Mouse (Mus musculus) limb, embryonic 14.5 days (tissue): Measurements from ENCODE around the gene Nmt1. TPM values are rescaled to one million over a fixed set of nuclear protein-coding genes. Genes with fewer than 3 reads are reported as not detected.
A peak's percentile ranks its signal among the peaks of the same experiment; 100 is the strongest.

Source experiments
- ATAC-seq: fragments of 200-750 bp; cut with Nextera tagmentation; 2 replicates; pipeline ENCODE4 v1.8.0; 2017; ENCODE audit warnings: low read depth, moderate number of reproducible peaks, moderate TSS enrichment; ENCODE audit not compliant: low FRiP score
- DNase-seq: peaks from one replicate; pipeline ENCODE4 v3.0.0-alpha.2; 2015; ENCODE audit warnings: low spot score
- H3K27ac ChIP-seq: fragments of 300-500 bp; sonication (generic); replicated peaks from 2 replicates; pipeline ENCODE4 v1.5.1; 2014; ENCODE audit warnings: low read depth, mild to moderate bottlenecking, low read length, moderate library complexity, mixed read lengths
- H3K27me3 ChIP-seq: fragments of 300-500 bp; sonication (generic); 2 replicates; pipeline ENCODE4 v1.6.1; 2014; ENCODE audit warnings: low read length, mixed read lengths; ENCODE audit not compliant: control insufficient read depth, insufficient read depth
- H3K36me3 ChIP-seq: fragments of 300-500 bp; sonication (generic); 2 replicates; pipeline ENCODE4 v1.6.1; 2014; ENCODE audit warnings: mild to moderate bottlenecking, low read length, moderate library complexity, mixed read lengths; ENCODE audit not compliant: control insufficient read depth, insufficient read depth
- H3K4me1 ChIP-seq: fragments of 300-500 bp; sonication (generic); 2 replicates; pipeline ENCODE4 v1.6.1; 2014; ENCODE audit warnings: antibody characterized with exemption, low read length, mixed read lengths; ENCODE audit not compliant: control insufficient read depth, insufficient read depth
- H3K4me2 ChIP-seq: fragments of 300-500 bp; sonication (generic); replicated peaks from 2 replicates; pipeline ENCODE4 v1.6.1; 2014; ENCODE audit warnings: low read depth, mild to moderate bottlenecking, low read length, moderate library complexity; ENCODE audit not compliant: severe bottlenecking
- H3K4me3 ChIP-seq: fragments of 300-500 bp; sonication (generic); replicated peaks from 2 replicates; pipeline ENCODE4 v1.5.1; 2014; ENCODE audit warnings: low read length
- H3K9ac ChIP-seq: fragments of 300-500 bp; sonication (generic); 2 replicates; pipeline ENCODE4 v1.6.1; 2014; ENCODE audit warnings: mild to moderate bottlenecking, low read depth, low read length, moderate library complexity; ENCODE audit not compliant: severe bottlenecking
- H3K9me3 ChIP-seq: fragments of 300-500 bp; sonication (generic); 2 replicates; pipeline ENCODE4 v1.6.1; 2016; ENCODE audit warnings: low read length; ENCODE audit not compliant: control insufficient read depth
- POLR2A ChIP-seq: fragments of 200-500 bp; IDR thresholded peaks from 2 replicates; pipeline ENCODE4 v1.8.0; 2012; ENCODE audit warnings: inconsistent platforms, mild to moderate bottlenecking, moderate library complexity, borderline replicate concordance; ENCODE audit not compliant: insufficient read depth, insufficient read length; ENCODE audit errors: extremely low read depth
- WGBS: fragments of 180-500 bp; shearing (Covaris S2); extraction: QIAGEN DNeasy Blood & Tissue Kit; methylation state at CpG from one replicate; pipeline ENCODE4 v1.1.7; 2014; 5-methylcytosine and 5-hydroxymethylcytosine counted together
- polyA plus RNA-seq, 2 experiments: library from polyadenylated mRNA; depleted of rRNA in 1 of 2; stranded (reverse) in 1 of 2; unstranded in 1 of 2; fragments of >200 nt; fragmentation: Nextera tagmentation in 1 of 2; extraction: Ambion mirVana in 1 of 2; gene quantifications; 2 replicates each; pipeline versions ENCODE4 v1.2.1 to v1.2.3; 2012 to 2014

Nmt1 gene
- polyA plus RNA-seq, 2 experiments: 45.9 to 50.2 TPM

DNA sequence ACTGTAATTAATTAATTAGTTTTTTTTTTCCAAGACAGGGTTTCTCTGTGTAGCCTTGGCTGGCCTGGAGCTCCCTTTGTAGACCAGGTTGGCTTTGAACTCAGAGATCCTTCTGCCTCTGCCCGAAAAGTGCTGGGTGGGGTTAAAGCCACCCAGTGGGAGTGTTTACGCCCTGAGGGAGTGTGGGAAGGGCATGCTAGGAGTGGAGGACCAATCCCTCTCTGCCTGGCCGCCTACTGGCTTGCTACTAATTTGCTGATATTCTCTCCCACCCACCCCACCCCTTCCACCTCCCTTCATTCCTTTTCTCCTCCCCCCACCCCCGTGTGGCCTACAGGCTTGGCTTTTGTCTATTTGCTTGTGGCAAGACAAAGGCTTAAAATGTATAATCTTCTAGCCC is 78.4 kb downstream of the Nmt1 start:
- TF ChIP-seq POLR2A: no peak
- DNase-seq (no peak), ATAC-seq (no peak)
- no peak overlapping the region for H3K4me2 ChIP-seq
- no peak overlapping the region for H3K4me3 ChIP-seq
- H3K27ac ChIP-seq: no peak overlapping the region
- no peaks in the 10 kb centered on the region for H3K36me3 ChIP-seq
- H3K27me3 ChIP-seq: no peaks in the 10 kb centered on the region; the same call in 1 of the 2 replicates
- 66% methylated on average over 4 of the region's 4 CpGs for WGBS
- H3K9ac ChIP-seq: no peak overlapping the region
- peaks cover 13% of the 10 kb centered on the region for H3K4me1 ChIP-seq
- H3K9me3 ChIP-seq: no peaks in the 10 kb centered on the region

DNA sequence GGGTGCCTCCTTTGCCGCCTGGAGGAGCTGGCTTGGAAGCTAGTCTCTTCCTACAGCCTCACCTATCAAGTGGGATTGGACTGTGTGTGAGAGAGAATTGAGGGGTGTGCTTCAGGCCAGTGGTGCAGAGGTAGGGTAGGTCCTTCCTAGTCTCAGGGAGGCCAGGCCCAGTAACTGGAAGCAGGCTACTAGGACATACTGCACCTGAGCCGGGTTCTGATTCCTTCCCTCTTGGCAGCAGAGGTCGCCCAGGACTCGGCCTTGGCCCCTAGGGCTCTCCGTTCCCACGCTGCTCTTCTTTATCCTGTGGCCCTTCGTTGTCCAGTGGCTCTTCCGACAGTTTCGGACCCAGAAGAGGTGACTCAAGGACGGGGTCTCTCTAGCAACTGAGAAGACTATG is 83.3 kb downstream of the Nmt1 start:
- Histone ChIP-seq H3K9me3 (no peaks in the 10 kb centered on the region), H3K36me3 (no peaks in the 10 kb centered on the region), H3K4me3 (peak overlapping the region; percentile 39), H3K9ac (peak overlapping the region; percentile 63; the same call in 1 of the 2 replicates), H3K27me3 (no peaks in the 10 kb centered on the region), H3K27ac (no peak overlapping the region), H3K4me1 (peaks cover 21% of the 10 kb centered on the region), H3K4me2 (peak overlapping the region; percentile 86)
- no peak for DNase-seq
- WGBS: 16% methylated on average over 10 of the region's 10 CpGs
- no peak for TF ChIP-seq POLR2A
- ATAC-seq: no peak

DNA sequence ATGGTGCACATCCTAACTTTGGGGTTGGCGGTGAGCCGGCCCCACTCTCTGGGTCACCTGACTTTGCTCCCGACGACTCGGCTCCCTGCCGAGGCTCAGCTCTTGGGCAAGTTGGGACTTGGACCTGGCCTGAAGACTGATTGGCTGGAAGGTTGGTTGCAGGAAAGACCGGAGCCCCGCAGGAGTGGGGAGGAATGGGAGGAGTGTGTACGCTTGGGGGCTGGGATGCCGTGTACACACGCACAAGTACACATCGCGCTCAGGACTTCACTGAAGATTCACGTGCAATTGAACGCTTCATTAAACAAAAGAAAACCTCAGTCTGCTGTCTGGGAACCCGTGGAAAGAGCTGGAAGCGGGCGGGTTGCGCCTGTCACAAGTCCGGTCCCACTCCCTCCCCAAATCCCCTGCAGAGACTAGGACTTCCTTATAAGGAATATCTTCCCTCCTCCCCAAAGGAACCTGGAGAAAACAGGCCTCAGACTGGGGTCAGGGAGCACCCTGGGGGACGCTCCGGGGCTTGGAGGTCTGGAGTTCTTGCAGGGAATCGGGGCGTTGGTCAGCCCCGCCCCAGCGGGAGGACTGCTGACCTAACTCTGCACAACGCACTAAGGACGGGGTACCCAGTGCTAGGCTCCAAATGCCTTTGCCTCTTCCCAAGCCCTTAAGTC is 84.0 kb downstream of the Nmt1 start:
- no peaks in the 10 kb centered on the region for H3K36me3 ChIP-seq
- WGBS: 1% methylated on average over 28 of the region's 28 CpGs
- TF ChIP-seq POLR2A: peak; percentile 19; the same call in 1 of the 2 replicates
- no peaks in the 10 kb centered on the region for H3K9me3 ChIP-seq
- peaks cover 21% of the 10 kb centered on the region for H3K4me1 ChIP-seq
- DNase-seq (peak; percentile 74), ATAC-seq (0 out of 2 replicates have a peak, but pooled peaks have one; percentile 10)
- H3K4me3 ChIP-seq: peak overlapping the region; percentile 39
- H3K27me3 ChIP-seq: no peaks in the 10 kb centered on the region
- peak overlapping the region; percentile 63 for H3K9ac ChIP-seq
- H3K4me2 ChIP-seq: peak overlapping the region; percentile 86
- peak overlapping the region; percentile 67 for H3K27ac ChIP-seq

DNA sequence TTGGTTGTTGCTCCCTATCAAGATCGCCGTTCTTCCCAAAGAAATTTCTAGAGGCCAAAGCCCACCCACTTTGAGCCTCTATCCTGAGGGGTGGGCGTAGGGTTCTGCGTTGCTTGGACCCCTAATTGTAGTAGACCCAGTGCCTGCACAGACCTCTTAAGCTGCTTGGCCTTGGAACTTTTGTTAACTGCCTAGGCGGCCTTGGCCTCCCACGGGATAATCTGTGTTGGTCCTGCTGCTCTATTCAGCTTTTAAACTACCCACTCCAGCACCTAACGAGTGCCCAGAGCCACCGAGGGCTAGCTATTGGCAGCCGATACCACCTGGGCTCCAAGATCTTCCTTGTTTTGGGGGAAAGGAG is 84.5 kb downstream of the Nmt1 start:
- H3K4me1 ChIP-seq: peaks cover 21% of the 10 kb centered on the region
- peak overlapping the region; percentile 63 for H3K9ac ChIP-seq
- no peaks in the 10 kb centered on the region for H3K9me3 ChIP-seq
- H3K4me3 ChIP-seq: peak overlapping the region; percentile 39
- TF ChIP-seq POLR2A: no peak
- WGBS: 16% methylated on average over 9 of the region's 9 CpGs
- peak overlapping the region; percentile 67 for H3K27ac ChIP-seq
- no peaks in the 10 kb centered on the region for H3K27me3 ChIP-seq
- H3K36me3 ChIP-seq: no peaks in the 10 kb centered on the region
- H3K4me2 ChIP-seq: peak overlapping the region; percentile 86
- ATAC-seq (no peak), DNase-seq (no peak)

DNA sequence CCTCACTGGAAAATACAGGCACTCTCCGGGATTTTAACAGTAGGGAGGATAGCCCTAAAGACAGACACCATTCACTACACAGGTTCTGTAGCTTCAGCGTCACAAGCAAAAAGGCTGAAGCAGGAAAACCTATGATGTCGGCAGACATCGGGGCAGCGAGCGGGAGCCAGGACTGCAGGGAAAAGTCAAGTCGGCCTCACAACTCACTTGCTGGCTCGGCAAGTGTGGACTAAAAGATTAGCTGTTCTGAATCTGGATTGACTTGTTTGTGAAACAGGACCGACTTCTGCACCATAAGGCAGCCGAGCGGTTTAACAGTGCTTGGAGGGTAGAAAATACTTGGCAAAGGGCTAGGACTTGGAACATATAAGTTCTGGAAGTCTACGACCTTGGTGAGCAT is 85.0 kb downstream of the Nmt1 start:
- no peak overlapping the region for H3K9ac ChIP-seq
- H3K27me3 ChIP-seq: no peaks in the 10 kb centered on the region
- no peak for TF ChIP-seq POLR2A
- peaks cover 21% of the 10 kb centered on the region for H3K4me1 ChIP-seq
- H3K4me3 ChIP-seq: no peak overlapping the region
- no peaks in the 10 kb centered on the region for H3K9me3 ChIP-seq
- ATAC-seq (no peak), DNase-seq (no peak)
- WGBS: 41% methylated on average over 12 of the region's 12 CpGs
- H3K27ac ChIP-seq: 0 out of 2 replicates have a peak overlapping the region, but pooled peaks have one; percentile 67
- peak overlapping the region; percentile 86; the same call in 1 of the 2 replicates for H3K4me2 ChIP-seq
- no peaks in the 10 kb centered on the region for H3K36me3 ChIP-seq
